Mouse (Mus musculus) right cerebral cortex, postnatal 36 days (tissue): ENCODE results near the gene Pgm2l1.

ENCODE experiments used
- DNase-seq, 2 experiments: peaks; one replicate each; pipeline ENCODE4 v3.0.0; 2022; ENCODE audit warnings: low spot score in 2 of 2, mixed read lengths in 1 of 2

Pgm2l1 gene

GRCm38 (mm10) chr7:100227158-100227875 lies at the start of gene Pgm2l1:
TSS of gene Pgm2l1 (plus strand) at chr7:100227394.
- DNase-seq: peak; percentile 97 to 98

- peak; percentile 50 to 65 for DNase-seq
Measured at GRCm38 (mm10) chr7:100178016-100178890, 48.9 kb upstream of the Pgm2l1 start.

- DNase-seq: no peak
Measured at GRCm38 (mm10) chr7:100178891-100179233, 48.3 kb upstream of the Pgm2l1 start.

GRCm38 (mm10) chr7:100179394-100179793 lies 47.8 kb upstream of the Pgm2l1 start:
- no peak for DNase-seq

- DNase-seq: no peak
Measured at GRCm38 (mm10) chr7:100179836-100180407, 47.3 kb upstream of the Pgm2l1 start.

GRCm38 (mm10) chr7:100181176-100181575 lies 46.0 kb upstream of the Pgm2l1 start:
- DNase-seq: no peak

- no peak for DNase-seq
Measured at GRCm38 (mm10) chr7:100181614-100182013, 45.6 kb upstream of the Pgm2l1 start.

GRCm38 (mm10) chr7:100182388-100182787 lies 44.8 kb upstream of the Pgm2l1 start:
- DNase-seq: no peak

- DNase-seq: no peak
Measured at GRCm38 (mm10) chr7:100187601-100188000, 39.6 kb upstream of the Pgm2l1 start.

GRCm38 (mm10) chr7:100190167-100190566 lies 37.0 kb upstream of the Pgm2l1 start:
- no peak for DNase-seq

GRCm38 (mm10) chr7:100190778-100191177 lies 36.4 kb upstream of the Pgm2l1 start:
- peak in 1 of 2 experiments; percentile 20 for DNase-seq

GRCm38 (mm10) chr7:100201191-100201590 lies 26.0 kb upstream of the Pgm2l1 start:
- no peak for DNase-seq

- DNase-seq: no peak
Measured at GRCm38 (mm10) chr7:100203616-100204015, 23.6 kb upstream of the Pgm2l1 start.

- no peak for DNase-seq
Measured at GRCm38 (mm10) chr7:100204871-100205270, 22.3 kb upstream of the Pgm2l1 start.

- no peak for DNase-seq
Measured at GRCm38 (mm10) chr7:100206144-100206543, 21.1 kb upstream of the Pgm2l1 start.

- no peak for DNase-seq
Measured at GRCm38 (mm10) chr7:100207886-100208285, 19.3 kb upstream of the Pgm2l1 start.

- no peak for DNase-seq
Measured at GRCm38 (mm10) chr7:100214310-100214709, 12.9 kb upstream of the Pgm2l1 start.

GRCm38 (mm10) chr7:100215116-100215732 lies 12.0 kb upstream of the Pgm2l1 start:
- DNase-seq: no peak

GRCm38 (mm10) chr7:100215976-100216375 lies 11.2 kb upstream of the Pgm2l1 start:
- no peak for DNase-seq

- DNase-seq: peak in 1 of 2 experiments; percentile 29
Measured at GRCm38 (mm10) chr7:100216601-100217565, 10.3 kb upstream of the Pgm2l1 start.
